1 mouse cellular context compared by ENCODE assay signal in the genomic region with DNA sequence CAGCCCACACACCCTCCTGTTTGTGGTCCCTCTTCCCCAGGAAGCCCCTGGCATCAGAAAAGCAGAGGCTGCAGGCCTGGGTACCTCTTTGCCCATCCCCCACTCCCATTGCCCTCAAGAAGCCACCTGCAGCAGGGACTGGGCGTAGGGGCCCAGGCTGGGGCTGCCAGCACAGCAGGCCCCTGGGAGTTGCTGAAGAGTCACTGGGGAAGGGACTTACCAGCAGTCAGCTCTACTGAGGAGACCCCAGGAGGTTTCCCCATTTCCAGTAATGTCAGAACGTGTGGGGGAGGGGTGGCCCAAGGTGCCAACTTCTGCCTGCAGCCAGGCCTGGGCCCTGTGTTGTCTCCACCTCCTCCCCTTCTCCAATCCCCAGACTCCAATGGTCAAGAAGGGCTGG.
TF ChIP-seq lines count a peak whose summit lies in the region.

No protein-coding gene starts in this region.

TF ChIP-seq in CH12.LX, 34 proteins besides CTCF, POLR2A, EP300 and RAD21 (continued from another document):
- TF ChIP-seq SIN3A (IDR thresholded peaks at IDR 0.05; ENCODE audit: low read length) (no peak), IRF4 (IDR thresholded peaks at IDR 0.05; ENCODE audit: low read depth, low read length) (peak; percentile 60), RCOR1 (conservative IDR thresholded peaks at IDR 0.05; ENCODE audit: low read depth, low read length) (no peak), ZKSCAN1 (IDR thresholded peaks at IDR 0.05; ENCODE audit: borderline replicate concordance, low read depth, low read length) (no peak), MAFK (IDR thresholded peaks at IDR 0.05; ENCODE audit: insufficient replicate concordance, low read length) (0 out of 2 replicates have a peak, but pooled peaks have one; percentile 18), USF1 (IDR thresholded peaks at IDR 0.05; ENCODE audit: low read depth, low read length) (no peak), MYC (IDR thresholded peaks at IDR 0.05; ENCODE audit: low read depth, low read length) (no peak), ZMIZ1 (IDR thresholded peaks at IDR 0.05; ENCODE audit: low read depth, low read length) (no peak), PAX5 (IDR thresholded peaks at IDR 0.05; ENCODE audit: low read length) (no peak), TBP (conservative IDR thresholded peaks at IDR 0.05; ENCODE audit: low read depth, low read length) (no peak), TCF12 (IDR thresholded peaks at IDR 0.05; ENCODE audit: low read depth, low read length) (peak; percentile 92), MEF2A (IDR thresholded peaks at IDR 0.05; ENCODE audit: borderline replicate concordance, low read depth, low read length) (peak; percentile 73), MAX (IDR thresholded peaks at IDR 0.05; ENCODE audit: low read length) (no peak), GABPA (IDR thresholded peaks at IDR 0.05; ENCODE audit: insufficient replicate concordance, low read depth, low read length) (no peak), ZNF384 (IDR thresholded peaks at IDR 0.05; ENCODE audit: low read depth, low read length) (no peak), CHD2 (IDR thresholded peaks at IDR 0.05; ENCODE audit: low read length) (peak; percentile 84), SMC3 (IDR thresholded peaks at IDR 0.05; ENCODE audit: low read depth, low read length) (peak; percentile 25), NELFE (IDR thresholded peaks at IDR 0.05; ENCODE audit: low read depth, low read length) (no peak), E2F4 (IDR thresholded peaks at IDR 0.05; ENCODE audit: insufficient replicate concordance, low read depth, low read length) (no peak), MXI1 (IDR thresholded peaks at IDR 0.05; ENCODE audit: low read depth, low read length) (0 out of 2 replicates have a peak, but pooled peaks have one; percentile 52), USF2 (conservative IDR thresholded peaks at IDR 0.05; ENCODE audit: low read depth, low read length) (no peak)
